Mouse (Mus musculus): ENCODE measurements around the gene Pcdh7. TPM values are rescaled to one million over a fixed set of nuclear protein-coding genes. Genes with fewer than 3 reads are reported as not detected.

Gene Pcdh7
- polyA plus RNA-seq, 1 experiment from 2014 or later, result 37.5 TPM

- WGBS, result 53% methylated on average over 3 of the region's 3 CpGs
- DNase-seq (ENCODE audit: low spot score), result no peak
Measured at GRCm38 (mm10) chr5:57767346-57767745, 49.6 kb downstream of the Pcdh7 start.

GRCm38 (mm10) chr5:57768469-57769022, 50.8 kb downstream of the Pcdh7 start:
- ATAC-seq (ENCODE audit: low FRiP score) (no peak), DNase-seq (ENCODE audit: low spot score) (no peak)
- Histone ChIP-seq H3K4me3 (replicated peaks; ENCODE audit: low read length) (no peak overlapping the region), H3K27me3 (ENCODE audit: control insufficient read depth, insufficient read depth, low read length) (no peaks in the 10 kb centered on the region), H3K27ac (no peak overlapping the region), H3K4me2 (replicated peaks) (no peak overlapping the region), H3K4me1 (replicated peaks; ENCODE audit: control insufficient read depth, insufficient read depth, low read length) (no peaks in the 10 kb centered on the region), H3K9me3 (ENCODE audit: control insufficient read depth, low read length) (no peaks in the 10 kb centered on the region), H3K36me3 (replicated peaks; ENCODE audit: control insufficient read depth, insufficient read depth) (no peaks in the 10 kb centered on the region), H3K9ac (no peak overlapping the region)
- 79% methylated on average over 10 of the region's 10 CpGs for WGBS

More at GRCm38 (mm10) chr5:57767346-57767745, 49.6 kb downstream of the Pcdh7 start:
- H3K4me3 ChIP-seq (replicated peaks; ENCODE audit: low read length), result no peak overlapping the region
- no peaks in the 10 kb centered on the region for H3K36me3 ChIP-seq (replicated peaks; ENCODE audit: control insufficient read depth, insufficient read depth)
- H3K27ac ChIP-seq, result no peak overlapping the region
- no peak for ATAC-seq (ENCODE audit: low FRiP score)
- H3K4me1 ChIP-seq (replicated peaks; ENCODE audit: control insufficient read depth, insufficient read depth, low read length), result no peaks in the 10 kb centered on the region
- no peaks in the 10 kb centered on the region for H3K9me3 ChIP-seq (ENCODE audit: control insufficient read depth, low read length)
- H3K27me3 ChIP-seq (ENCODE audit: control insufficient read depth, insufficient read depth, low read length), result no peaks in the 10 kb centered on the region
- no peak overlapping the region for H3K9ac ChIP-seq
- H3K4me2 ChIP-seq (replicated peaks), result no peak overlapping the region

DNA sequence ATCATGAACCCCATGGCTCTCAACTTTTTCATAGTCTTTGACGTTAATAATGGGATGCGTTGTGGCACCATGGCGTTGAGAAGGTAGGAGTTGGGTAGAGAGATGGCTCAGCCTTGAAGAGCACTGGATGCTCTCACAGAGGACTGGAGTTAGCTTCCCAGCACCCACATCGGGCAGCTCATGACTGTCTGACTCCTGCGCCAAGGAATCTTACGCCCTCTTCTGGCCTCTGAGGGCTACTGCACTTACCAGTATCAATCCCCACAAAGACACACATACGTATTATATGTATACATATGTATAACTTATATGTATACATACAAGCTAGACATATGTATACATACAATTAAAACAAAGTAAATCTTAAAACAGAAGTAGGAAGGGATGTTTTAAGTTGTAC, 51.9 kb downstream of the Pcdh7 start:
- no peaks in the 10 kb centered on the region for H3K36me3 ChIP-seq (replicated peaks; ENCODE audit: control insufficient read depth, insufficient read depth)
- ATAC-seq (ENCODE audit: low FRiP score), result no peak
- WGBS, result 94% methylated on average over 7 of the region's 7 CpGs
- H3K27me3 ChIP-seq (ENCODE audit: control insufficient read depth, insufficient read depth, low read length), result no peaks in the 10 kb centered on the region
- H3K4me1 ChIP-seq (replicated peaks; ENCODE audit: control insufficient read depth, insufficient read depth, low read length), result no peaks in the 10 kb centered on the region
- H3K4me3 ChIP-seq (replicated peaks; ENCODE audit: low read length), result no peak overlapping the region
- H3K27ac ChIP-seq, result no peak overlapping the region
- no peak for DNase-seq (ENCODE audit: low spot score)
- no peaks in the 10 kb centered on the region for H3K9me3 ChIP-seq (ENCODE audit: control insufficient read depth, low read length)
- no peak overlapping the region for H3K9ac ChIP-seq
- no peak overlapping the region for H3K4me2 ChIP-seq (replicated peaks)

- Histone ChIP-seq H3K4me1 (replicated peaks; ENCODE audit: control insufficient read depth, insufficient read depth, low read length) (no peaks in the 10 kb centered on the region), H3K9me3 (ENCODE audit: control insufficient read depth, low read length) (no peaks in the 10 kb centered on the region), H3K27ac (no peak overlapping the region), H3K4me2 (replicated peaks) (no peak overlapping the region), H3K27me3 (ENCODE audit: control insufficient read depth, insufficient read depth, low read length) (no peaks in the 10 kb centered on the region), H3K4me3 (replicated peaks; ENCODE audit: low read length) (no peak overlapping the region), H3K9ac (no peak overlapping the region), H3K36me3 (replicated peaks; ENCODE audit: control insufficient read depth, insufficient read depth) (no peaks in the 10 kb centered on the region)
- WGBS, result 78% methylated on average over 3 of the region's 3 CpGs
- DNase-seq (ENCODE audit: low spot score) (no peak), ATAC-seq (ENCODE audit: low FRiP score) (no peak)
Measured at GRCm38 (mm10) chr5:57770364-57770763, 52.6 kb downstream of the Pcdh7 start.

DNA sequence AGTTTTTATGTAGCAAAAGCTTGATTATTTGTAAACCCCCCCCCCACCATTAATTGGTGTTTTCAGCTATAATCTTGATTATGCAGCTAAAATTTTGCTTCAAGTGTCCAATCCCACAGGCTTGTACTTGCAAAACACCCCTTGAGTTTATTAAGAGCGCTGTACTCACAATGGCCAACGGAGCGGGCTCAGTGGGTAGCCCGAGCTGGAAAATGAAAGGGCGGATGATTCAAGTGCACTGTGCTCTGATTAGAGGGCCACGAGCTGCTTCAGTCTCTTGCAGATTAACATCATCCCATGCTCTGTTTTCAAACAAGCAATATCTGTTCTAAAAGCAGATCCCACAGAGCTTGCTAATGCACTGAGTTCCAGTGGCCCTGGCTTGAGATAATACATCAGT, 53.4 kb downstream of the Pcdh7 start:
- no peak overlapping the region for H3K27ac ChIP-seq
- H3K4me3 ChIP-seq (replicated peaks; ENCODE audit: low read length), result no peak overlapping the region
- no peak overlapping the region for H3K9ac ChIP-seq
- no peaks in the 10 kb centered on the region for H3K36me3 ChIP-seq (replicated peaks; ENCODE audit: control insufficient read depth, insufficient read depth)
- H3K9me3 ChIP-seq (ENCODE audit: control insufficient read depth, low read length), result no peaks in the 10 kb centered on the region
- H3K27me3 ChIP-seq (ENCODE audit: control insufficient read depth, insufficient read depth, low read length), result no peaks in the 10 kb centered on the region
- WGBS, result 77% methylated on average over 6 of the region's 6 CpGs
- no peaks in the 10 kb centered on the region for H3K4me1 ChIP-seq (replicated peaks; ENCODE audit: control insufficient read depth, insufficient read depth, low read length)
- DNase-seq (ENCODE audit: low spot score) (no peak), ATAC-seq (ENCODE audit: low FRiP score) (no peak)
- no peak overlapping the region for H3K4me2 ChIP-seq (replicated peaks)

DNA sequence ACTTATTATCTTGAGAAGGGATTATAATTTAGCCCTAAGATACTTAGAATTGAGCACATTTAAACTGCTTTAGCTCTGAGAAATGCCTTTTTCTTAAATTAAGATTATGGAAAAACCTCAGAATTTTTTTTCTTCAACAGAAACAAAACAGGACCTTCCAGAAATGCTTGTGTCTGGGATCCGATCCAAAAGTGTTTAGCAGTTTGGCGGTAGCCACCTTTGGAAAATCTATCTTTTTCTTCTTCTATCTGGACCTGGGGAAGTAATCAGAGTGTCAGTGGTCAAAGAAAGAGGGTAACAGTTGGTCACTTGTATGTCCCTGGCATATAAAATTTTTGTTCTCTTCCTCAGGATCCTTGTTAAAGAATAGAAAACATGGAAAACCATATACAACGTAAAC, 54.9 kb downstream of the Pcdh7 start:
- Histone ChIP-seq H3K9me3 (ENCODE audit: control insufficient read depth, low read length) (no peaks in the 10 kb centered on the region), H3K36me3 (replicated peaks; ENCODE audit: control insufficient read depth, insufficient read depth) (no peaks in the 10 kb centered on the region), H3K4me1 (replicated peaks; ENCODE audit: control insufficient read depth, insufficient read depth, low read length) (no peaks in the 10 kb centered on the region), H3K4me3 (replicated peaks; ENCODE audit: low read length) (no peak overlapping the region), H3K27ac (no peak overlapping the region), H3K27me3 (ENCODE audit: control insufficient read depth, insufficient read depth, low read length) (no peaks in the 10 kb centered on the region), H3K4me2 (replicated peaks) (no peak overlapping the region), H3K9ac (no peak overlapping the region)
- 85% methylated on average over 3 of the region's 3 CpGs for WGBS
- DNase-seq (ENCODE audit: low spot score) (no peak), ATAC-seq (ENCODE audit: low FRiP score) (no peak)

GRCm38 (mm10) chr5:57774496-57774895, 56.7 kb downstream of the Pcdh7 start:
- H3K4me1 ChIP-seq (replicated peaks; ENCODE audit: control insufficient read depth, insufficient read depth, low read length), result no peaks in the 10 kb centered on the region
- H3K4me2 ChIP-seq (replicated peaks), result no peak overlapping the region
- ATAC-seq (ENCODE audit: low FRiP score) (no peak), DNase-seq (ENCODE audit: low spot score) (no peak)
- no peak overlapping the region for H3K9ac ChIP-seq
- no peaks in the 10 kb centered on the region for H3K9me3 ChIP-seq (ENCODE audit: control insufficient read depth, low read length)
- no peaks in the 10 kb centered on the region for H3K27me3 ChIP-seq (ENCODE audit: control insufficient read depth, insufficient read depth, low read length)
- no peaks in the 10 kb centered on the region for H3K36me3 ChIP-seq (replicated peaks; ENCODE audit: control insufficient read depth, insufficient read depth)
- no peak overlapping the region for H3K4me3 ChIP-seq (replicated peaks; ENCODE audit: low read length)
- H3K27ac ChIP-seq, result no peak overlapping the region
- 77% methylated on average over 2 of the region's 2 CpGs for WGBS

DNA sequence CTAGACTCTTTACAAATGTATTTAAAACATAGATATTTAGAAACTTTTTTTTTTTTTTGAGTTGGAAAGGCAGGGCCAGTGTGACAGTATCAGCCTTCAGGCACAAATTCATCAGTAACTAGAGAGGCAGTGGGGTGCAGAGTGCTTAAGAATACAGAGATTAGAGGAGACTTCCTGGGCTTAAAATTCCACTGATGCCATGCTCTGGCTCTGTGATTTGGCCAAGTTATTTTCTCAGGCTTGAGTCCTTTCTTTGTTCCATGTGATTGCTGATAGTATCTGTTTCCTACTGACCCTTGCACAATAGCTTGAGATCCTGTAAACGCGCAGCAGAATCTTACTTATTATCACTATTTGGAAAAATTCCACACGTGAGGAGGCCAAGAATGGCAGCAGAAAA, 60.3 kb downstream of the Pcdh7 start:
- H3K4me1 ChIP-seq (replicated peaks; ENCODE audit: control insufficient read depth, insufficient read depth, low read length), result no peaks in the 10 kb centered on the region
- H3K27ac ChIP-seq, result no peak overlapping the region
- 68% methylated on average over 3 of the region's 3 CpGs for WGBS
- no peaks in the 10 kb centered on the region for H3K27me3 ChIP-seq (ENCODE audit: control insufficient read depth, insufficient read depth, low read length)
- H3K4me3 ChIP-seq (replicated peaks; ENCODE audit: low read length), result no peak overlapping the region
- no peak overlapping the region for H3K4me2 ChIP-seq (replicated peaks)
- DNase-seq (ENCODE audit: low spot score), result no peak
- no peaks in the 10 kb centered on the region for H3K9me3 ChIP-seq (ENCODE audit: control insufficient read depth, low read length)
- no peaks in the 10 kb centered on the region for H3K36me3 ChIP-seq (replicated peaks; ENCODE audit: control insufficient read depth, insufficient read depth)
- no peak for ATAC-seq (ENCODE audit: low FRiP score)
- no peak overlapping the region for H3K9ac ChIP-seq

DNA sequence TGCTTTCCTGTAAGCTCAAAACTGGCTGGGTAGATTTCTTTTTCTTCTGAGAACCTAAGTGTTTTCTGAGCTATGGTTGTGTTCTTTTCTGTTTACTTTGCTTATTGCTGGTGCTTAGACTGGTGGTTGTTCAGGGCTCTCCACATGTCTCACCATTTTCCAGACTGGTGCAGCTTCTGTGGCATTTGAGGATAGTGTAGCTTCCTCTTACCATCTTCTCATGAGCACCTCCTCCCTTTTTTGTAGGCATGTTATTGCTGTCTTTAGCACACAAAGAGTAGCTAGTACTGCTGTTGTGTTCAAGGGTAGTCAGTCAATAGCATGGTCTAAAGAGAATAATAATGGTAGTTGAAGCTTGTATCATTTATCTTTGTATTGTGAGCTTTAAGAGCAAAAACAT, 62.2 kb downstream of the Pcdh7 start:
- Histone ChIP-seq H3K4me3 (replicated peaks; ENCODE audit: low read length) (no peak overlapping the region), H3K9ac (no peak overlapping the region), H3K9me3 (ENCODE audit: control insufficient read depth, low read length) (no peaks in the 10 kb centered on the region), H3K4me1 (replicated peaks; ENCODE audit: control insufficient read depth, insufficient read depth, low read length) (no peaks in the 10 kb centered on the region), H3K27me3 (ENCODE audit: control insufficient read depth, insufficient read depth, low read length) (no peaks in the 10 kb centered on the region), H3K4me2 (replicated peaks) (no peak overlapping the region), H3K27ac (no peak overlapping the region), H3K36me3 (replicated peaks; ENCODE audit: control insufficient read depth, insufficient read depth) (no peaks in the 10 kb centered on the region)
- DNase-seq (ENCODE audit: low spot score) (no peak), ATAC-seq (ENCODE audit: low FRiP score) (no peak)

DNA sequence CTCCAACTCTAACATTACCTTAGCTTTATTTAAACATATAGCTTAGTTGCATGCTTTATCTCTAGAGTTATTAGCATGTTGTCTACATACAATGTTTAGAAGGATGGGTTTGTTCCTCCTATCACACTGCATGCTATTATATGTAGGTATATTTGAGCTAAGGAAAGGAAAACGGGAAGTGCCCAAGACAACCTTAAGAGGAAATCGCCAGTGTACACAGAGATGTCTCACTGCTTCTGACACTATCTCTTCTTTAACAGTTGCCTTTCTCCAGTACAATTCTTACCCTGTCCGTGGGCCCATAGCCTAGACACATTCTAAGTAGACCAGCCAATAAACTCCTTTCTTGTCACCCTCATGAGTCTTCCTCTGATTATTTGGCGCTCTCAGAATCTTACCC, 62.8 kb downstream of the Pcdh7 start:
- WGBS, result 89% methylated on average over 4 of the region's 4 CpGs
- H3K27me3 ChIP-seq (ENCODE audit: control insufficient read depth, insufficient read depth, low read length), result no peaks in the 10 kb centered on the region
- ATAC-seq (ENCODE audit: low FRiP score), result no peak
- H3K4me3 ChIP-seq (replicated peaks; ENCODE audit: low read length), result no peak overlapping the region
- H3K36me3 ChIP-seq (replicated peaks; ENCODE audit: control insufficient read depth, insufficient read depth), result no peaks in the 10 kb centered on the region
- DNase-seq (ENCODE audit: low spot score), result no peak
- H3K9me3 ChIP-seq (ENCODE audit: control insufficient read depth, low read length), result no peaks in the 10 kb centered on the region
- no peak overlapping the region for H3K9ac ChIP-seq
- no peak overlapping the region for H3K27ac ChIP-seq
- H3K4me1 ChIP-seq (replicated peaks; ENCODE audit: control insufficient read depth, insufficient read depth, low read length), result no peaks in the 10 kb centered on the region
- no peak overlapping the region for H3K4me2 ChIP-seq (replicated peaks)
